Mouse (Mus musculus) G1E (cell line): ENCODE measurements around the gene Tulp1. TPM values are rescaled to one million over a fixed set of nuclear protein-coding genes. Genes with fewer than 3 reads are reported as not detected.

Experiments used
- ATAC-seq: 2 replicates; pipeline ENCODE4 v1.8.0; 2016; ENCODE audit warnings: mild to moderate bottlenecking; ENCODE audit not compliant: insufficient number of reproducible peaks, poor library complexity, low FRiP score, severe bottlenecking; ENCODE audit errors: extremely low read depth
- DNase-seq: peaks from one replicate; pipeline ENCODE4 v3.0.0; 2012; ENCODE audit warnings: low spot score
- H3K27me3 ChIP-seq: 2 replicates; pipeline ENCODE4 v1.6.1; 2012; ENCODE audit warnings: mild to moderate bottlenecking, low read length, inconsistent platforms; ENCODE audit not compliant: insufficient read depth
- H3K36me3 ChIP-seq: replicated peaks from 2 replicates; pipeline ENCODE3; 2012; ENCODE audit warnings: mild to moderate bottlenecking, inconsistent platforms
- H3K4me1 ChIP-seq: 2 replicates; pipeline ENCODE4 v1.6.1; 2012; ENCODE audit warnings: low read depth, low read length, inconsistent platforms, mixed read lengths; ENCODE audit not compliant: insufficient read depth
- H3K4me3 ChIP-seq: 2 replicates; pipeline ENCODE4 v1.5.1; 2012; ENCODE audit warnings: low read depth, mild to moderate bottlenecking, inconsistent platforms, low read length, moderate library complexity, mixed read lengths
- H3K9me3 ChIP-seq: replicated peaks from 2 replicates; pipeline ENCODE4 v1.6.1; 2012; ENCODE audit warnings: inconsistent platforms
- CTCF ChIP-seq: IDR thresholded peaks from 2 replicates; pipeline ENCODE4 v1.5.1; 2012; ENCODE audit warnings: low read depth, low read length, inconsistent platforms, mixed read lengths
- GATA1 ChIP-seq: IDR thresholded peaks from 2 replicates; pipeline ENCODE4 v1.6.1; 2012; ENCODE audit warnings: borderline replicate concordance, low read length, inconsistent platforms, mixed read lengths
- GATA2 ChIP-seq: IDR thresholded peaks from 2 replicates; pipeline ENCODE4 v1.6.1; 2012; ENCODE audit warnings: low read depth, low read length, inconsistent platforms, borderline replicate concordance
- POLR2AphosphoS5 ChIP-seq: IDR thresholded peaks from 2 replicates; pipeline ENCODE4 v1.6.1; 2012; ENCODE audit warnings: low read depth, low read length, inconsistent platforms; ENCODE audit not compliant: insufficient replicate concordance
- TAL1 ChIP-seq: conservative IDR thresholded peaks from 2 replicates; pipeline ENCODE4 v1.6.1; 2012; ENCODE audit warnings: low read depth, low read length, inconsistent platforms, mixed read lengths
- polyA plus RNA-seq: library from polyadenylated mRNA; stranded (reverse); fragments of >175 nt; gene quantifications from 2 replicates; pipeline ENCODE4 v1.2.3, GENCODE M21; 2012
- total RNA-seq, 2 experiments: library from RNA; stranded (forward) in 1 of 2; stranded (reverse) in 1 of 2; fragments of 200-1000 nt in 1 of 2; fragments of >200 nt in 1 of 2; fragmentation: Nextera tagmentation in 1 of 2; gene quantifications; 2 replicates each; pipeline ENCODE4 v1.2.3; 2014 to 2017

The Tulp1 gene
- total and polyA plus RNA-seq, 3 experiments: 0.16 TPM; not detected in 2

DNA sequence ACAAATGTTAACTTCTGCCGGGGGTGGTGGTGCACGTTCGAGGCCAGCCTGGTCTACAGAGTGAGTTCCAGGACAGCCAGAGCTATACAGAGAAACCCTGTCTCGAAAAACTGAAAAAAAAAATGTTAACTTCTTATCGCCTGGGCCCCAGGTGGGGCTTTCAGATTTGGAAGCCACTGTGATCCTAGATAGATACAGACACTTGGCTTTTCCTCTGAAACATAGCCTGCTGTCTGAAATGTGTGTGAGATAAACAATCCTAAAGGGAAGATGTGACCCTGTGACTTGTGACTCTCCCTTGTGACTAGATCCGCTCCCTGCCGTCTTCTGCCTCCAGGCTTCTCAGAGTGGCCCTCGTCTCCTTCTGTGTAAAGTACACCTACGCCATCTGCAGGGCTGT is 47.3 kb downstream of the Tulp1 start:
- Histone ChIP-seq H3K27me3 (no peaks in the 10 kb centered on the region), H3K4me1 (peaks cover 52% of the 10 kb centered on the region), H3K36me3 (peaks cover 79% of the 10 kb centered on the region), H3K9me3 (no peaks in the 10 kb centered on the region), H3K4me3 (peak overlapping the region; percentile 58; the same call in 1 of the 2 replicates)
- DNase-seq (no peak), ATAC-seq (peak; percentile 50)
- TF ChIP-seq CTCF (no peak), TAL1 (peak; percentile 63)

DNA sequence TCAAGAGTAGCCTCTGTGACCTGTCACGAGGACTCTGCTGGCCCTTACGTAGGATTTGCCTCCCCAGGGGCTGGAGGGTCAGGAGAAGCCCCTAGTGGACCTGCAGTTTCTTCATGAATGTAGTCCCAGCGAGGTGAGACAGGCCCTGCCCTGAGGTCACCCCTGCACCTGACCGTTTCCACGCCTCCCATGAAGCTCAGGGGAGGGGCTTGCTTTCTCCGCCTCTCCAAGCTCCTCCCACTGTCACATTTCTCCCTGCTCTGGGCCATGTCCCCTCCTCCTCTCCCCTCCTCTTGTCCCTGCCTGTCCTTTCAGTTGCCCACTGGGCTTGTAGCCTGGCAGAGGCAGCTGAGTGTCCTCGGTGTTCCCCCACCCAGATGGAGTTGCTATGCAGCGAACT is 47.9 kb downstream of the Tulp1 start:
- peaks cover 72% of the 10 kb centered on the region for H3K36me3 ChIP-seq
- DNase-seq (no peak), ATAC-seq (no peak)
- peak overlapping the region; percentile 63; the same call in 1 of the 2 replicates for H3K4me3 ChIP-seq
- TF ChIP-seq CTCF: no peak
- TF ChIP-seq TAL1: no peak
- no peak for TF ChIP-seq GATA2
- TF ChIP-seq GATA1: no peak
- TF ChIP-seq POLR2AphosphoS5: no peak
- no peaks in the 10 kb centered on the region for H3K9me3 ChIP-seq
- no peaks in the 10 kb centered on the region for H3K27me3 ChIP-seq
- H3K4me1 ChIP-seq: peaks cover 57% of the 10 kb centered on the region

DNA sequence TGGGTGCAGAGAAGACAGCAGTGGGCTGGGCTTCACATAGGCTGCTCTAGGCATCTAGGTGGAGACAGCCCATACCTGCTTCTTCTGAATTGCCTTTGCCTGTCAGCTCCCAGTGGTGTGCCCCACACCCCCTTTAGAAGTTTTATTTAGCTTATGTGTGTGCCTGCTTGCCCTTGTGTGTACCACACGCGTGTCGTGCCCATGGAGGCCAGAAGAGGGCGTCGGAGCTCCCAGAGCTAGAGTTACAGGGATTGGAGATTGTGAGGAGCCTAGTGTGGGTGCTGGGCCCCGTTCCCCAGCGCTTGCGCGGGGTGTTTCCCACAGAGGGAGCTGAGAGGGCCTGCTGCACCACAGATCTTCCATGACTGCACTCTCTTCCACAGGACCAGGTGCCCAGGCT is 48.5 kb downstream of the Tulp1 start:
- Histone ChIP-seq H3K9me3 (no peaks in the 10 kb centered on the region), H3K4me1 (peaks cover 63% of the 10 kb centered on the region), H3K36me3 (peaks cover 66% of the 10 kb centered on the region), H3K27me3 (no peaks in the 10 kb centered on the region), H3K4me3 (peak overlapping the region; percentile 63; the same call in 1 of the 2 replicates)
- TF ChIP-seq TAL1 (no peak), CTCF (no peak), GATA2 (no peak), POLR2AphosphoS5 (no peak), GATA1 (no peak)
- DNase-seq (no peak), ATAC-seq (no peak)

DNA sequence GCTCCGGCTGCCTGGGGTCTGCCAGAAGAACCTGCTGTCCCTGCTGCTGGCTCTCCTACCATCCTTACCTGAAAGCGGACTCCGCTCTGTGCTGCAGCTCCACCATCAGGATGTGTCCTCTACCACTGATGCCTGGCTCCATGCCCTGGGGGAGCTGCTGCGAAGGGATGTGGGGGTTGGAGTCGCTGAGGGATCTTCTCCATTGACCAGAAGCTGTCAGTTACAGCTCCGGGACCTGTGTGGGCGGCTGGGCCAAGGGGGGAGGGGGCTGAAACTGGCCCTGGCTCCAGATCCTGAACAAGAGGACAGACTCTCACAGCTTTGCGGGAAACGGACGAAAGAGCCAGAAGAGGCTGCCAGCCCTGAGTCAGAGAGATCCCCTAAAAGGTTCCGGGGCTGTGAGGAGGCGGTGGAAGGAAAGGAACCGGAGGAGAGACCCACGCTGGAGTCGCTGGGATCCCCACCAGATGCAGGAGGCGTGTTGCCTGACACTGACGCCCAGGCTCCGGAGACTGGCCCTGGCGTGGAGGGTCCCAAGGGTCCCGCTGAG is 49.3 kb downstream of the Tulp1 start:
- Histone ChIP-seq H3K4me1 (peaks cover 66% of the 10 kb centered on the region), H3K9me3 (no peaks in the 10 kb centered on the region), H3K27me3 (no peaks in the 10 kb centered on the region), H3K36me3 (peaks cover 58% of the 10 kb centered on the region), H3K4me3 (peak overlapping the region; percentile 62; the same call in 1 of the 2 replicates)
- ATAC-seq: no peak
- TF ChIP-seq POLR2AphosphoS5 (no peak), GATA2 (no peak), TAL1 (no peak), CTCF (no peak), GATA1 (no peak)
- no peak for DNase-seq

DNA sequence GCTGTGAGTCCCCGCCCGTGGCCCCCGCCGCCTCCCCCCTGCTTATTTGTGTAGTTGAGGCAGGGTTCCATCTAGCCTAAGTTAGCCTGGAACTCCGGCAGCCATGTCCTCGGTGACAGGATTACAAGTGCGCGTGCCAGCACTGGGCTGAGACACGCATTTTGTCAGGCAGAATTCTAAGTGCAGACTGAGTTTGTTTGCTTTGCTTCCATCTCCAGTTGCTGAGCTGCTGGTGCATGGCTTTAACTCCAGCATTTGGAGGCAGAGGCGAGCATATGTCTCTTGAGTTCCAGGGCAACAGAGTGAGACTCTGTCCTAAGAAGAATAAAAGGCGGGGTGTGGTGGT is 51.2 kb downstream of the Tulp1 start:
- DNase-seq (no peak), ATAC-seq (no peak)
- Histone ChIP-seq H3K36me3 (peaks cover 41% of the 10 kb centered on the region), H3K4me3 (peak overlapping the region; percentile 90), H3K9me3 (no peaks in the 10 kb centered on the region), H3K4me1 (peaks cover 69% of the 10 kb centered on the region), H3K27me3 (no peaks in the 10 kb centered on the region)
- TF ChIP-seq GATA2 (no peak), POLR2AphosphoS5 (no peak), GATA1 (no peak), CTCF (no peak), TAL1 (no peak)

DNA sequence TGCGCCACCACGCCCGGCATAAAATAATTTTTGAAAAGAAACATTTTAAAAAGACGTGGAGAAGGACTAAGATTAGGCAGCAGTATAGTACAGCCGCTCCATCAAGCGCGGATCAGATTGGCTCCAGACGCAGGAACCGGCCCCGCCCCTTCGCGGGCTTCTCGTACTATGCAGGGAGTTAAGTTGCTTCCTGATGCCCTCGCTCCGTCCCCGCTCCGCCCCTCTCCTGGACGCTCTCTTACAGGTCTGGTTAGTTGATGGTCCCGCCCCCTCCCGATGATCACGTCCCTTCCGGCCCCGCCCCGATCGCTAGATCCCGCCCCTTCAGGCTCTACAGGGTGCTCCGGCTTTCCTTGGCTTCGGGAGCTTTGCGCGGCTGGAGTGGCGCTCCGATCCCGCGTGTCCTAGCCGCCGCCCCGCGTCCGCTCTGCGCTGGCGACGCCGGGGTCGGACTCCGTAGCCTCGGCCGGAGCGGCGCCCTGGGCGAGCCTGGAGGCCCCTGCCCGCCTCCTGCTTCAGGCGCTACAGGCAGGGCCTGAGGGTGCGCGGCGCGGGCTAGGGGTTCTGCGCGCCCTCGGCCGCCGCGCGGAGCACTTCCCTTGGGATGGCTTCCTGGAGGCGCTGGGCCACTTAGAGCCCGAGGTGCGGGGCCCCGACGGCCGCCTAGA is 51.7 kb downstream of the Tulp1 start, which contains the start of gene Fance:
Fance (plus strand) TSS at position 308 of the 668 bp plus-strand sequence.
- Histone ChIP-seq H3K4me1 (peaks cover 70% of the 10 kb centered on the region), H3K4me3 (peak within 1 kb of the TSS; percentile 90), H3K36me3 (peaks cover 36% of the 10 kb centered on the region), H3K9me3 (no peaks in the 10 kb centered on the region), H3K27me3 (no peaks in the 10 kb centered on the region)
- peak; percentile 95 for DNase-seq
- TF ChIP-seq POLR2AphosphoS5 (no peak), GATA2 (no peak), GATA1 (no peak), CTCF (no peak), TAL1 (no peak)
- peak; percentile 89 for ATAC-seq
